Mouse (Mus musculus): ENCODE data around the gene Fam117a. TPM values are rescaled to one million over a fixed set of nuclear protein-coding genes. Genes with fewer than 3 reads are reported as not detected.
A peak's percentile ranks its signal among the peaks of the same experiment; 100 is the strongest.

Gene Fam117a
- polyA plus RNA-seq, 1 experiment from 2014 or later, result 6.0 TPM

- in situ Hi-C loops (cut with MboI; ENCODE audit: low pct_unique_long_range_greater_than_20kb), result no loop called here
- TF ChIP-seq CTCF (IDR thresholded peaks at IDR 0.05), result no peak
- ChIA-PET POLR2A (interaction anchor here (0.6 to 1.0 kb wide), 2 partner anchors 18 to 50 kb away, joined by 3 read pairs; no protein-coding TSS in a partner anchor), CTCF (interaction anchor here (1.2 to 1.4 kb wide), 2 partner anchors 18 to 20 kb away, joined by 3 to 4 read pairs; no protein-coding TSS in a partner anchor)
- DNase-seq (ENCODE audit: low read depth, low spot score) (no peak), ATAC-seq (no peak)
- H3K27me3 ChIP-seq, result no peaks in the 10 kb centered on the region
Measured at GRCm38 (mm10) chr11:95412615-95413014, 75.8 kb downstream of the Fam117a start.

- ChIA-PET POLR2A (interaction anchor here (0.6 to 0.8 kb wide), 2 partner anchors 36 to 99 kb away, joined by 3 read pairs; no protein-coding TSS in a partner anchor), CTCF (interaction anchor here (0.6 to 1.7 kb wide), 7 partner anchors 12 to 107 kb away, joined by 3 to 4 read pairs (median 3); no protein-coding TSS in a partner anchor)
- ATAC-seq, result peak; percentile 47
- in situ Hi-C loops (cut with MboI; ENCODE audit: low pct_unique_long_range_greater_than_20kb), result no loop called here
- DNase-seq (ENCODE audit: low read depth, low spot score), result peak; percentile 61
- H3K27me3 ChIP-seq, result no peaks in the 10 kb centered on the region
- TF ChIP-seq CTCF (IDR thresholded peaks at IDR 0.05), result no peak
Measured at GRCm38 (mm10) chr11:95413641-95414535, 77.1 kb downstream of the Fam117a start, which contains the start of gene Spop. Spop (plus strand) TSS chr11:95414080.

- in situ Hi-C loops (cut with MboI; ENCODE audit: low pct_unique_long_range_greater_than_20kb), result no loop called here
- DNase-seq (ENCODE audit: low read depth, low spot score), result peak; percentile 84
- CTCF ChIA-PET, result interaction anchor here (0.7 to 1.7 kb wide), 6 partner anchors 9 to 106 kb away, joined by 3 read pairs; no protein-coding TSS in a partner anchor
Measured at GRCm38 (mm10) chr11:95414536-95415161, 77.8 kb downstream of the Fam117a start.

GRCm38 (mm10) chr11:95415931-95416330, 79.1 kb downstream of the Fam117a start:
- ChIA-PET CTCF (interaction anchor here (0.7 to 2.2 kb wide), 7 partner anchors 16 to 104 kb away, joined by 3 to 6 read pairs (median 3); no protein-coding TSS in a partner anchor), POLR2A (interaction anchor here (0.7 to 1.7 kb wide), 2 partner anchors 15 to 67 kb away, joined by 7 to 11 read pairs; no protein-coding TSS in a partner anchor)
- no peak for TF ChIP-seq CTCF (IDR thresholded peaks at IDR 0.05)
- in situ Hi-C loops (cut with MboI; ENCODE audit: low pct_unique_long_range_greater_than_20kb), result no loop called here
- H3K27me3 ChIP-seq, result no peaks in the 10 kb centered on the region
- ATAC-seq, result no peak
- no peak for DNase-seq (ENCODE audit: low read depth, low spot score)

More at GRCm38 (mm10) chr11:95414536-95415161, 77.8 kb downstream of the Fam117a start:
- no peak for TF ChIP-seq CTCF (IDR thresholded peaks at IDR 0.05)
- ATAC-seq, result peak; percentile 69
- POLR2A ChIA-PET, result interaction anchor here (0.6 to 1.7 kb wide), 2 partner anchors 16 to 35 kb away, joined by 3 to 7 read pairs; no protein-coding TSS in a partner anchor
- H3K27me3 ChIP-seq, result no peaks in the 10 kb centered on the region

GRCm38 (mm10) chr11:95417341-95417740, 80.5 kb downstream of the Fam117a start:
- ChIA-PET POLR2A (no interaction called here), CTCF (interaction anchor here (1.1 to 2.2 kb wide), 2 partner anchors 13 to 14 kb away, joined by 3 to 6 read pairs; no protein-coding TSS in a partner anchor)
- TF ChIP-seq CTCF (IDR thresholded peaks at IDR 0.05), result no peak
- H3K27me3 ChIP-seq, result no peaks in the 10 kb centered on the region
- in situ Hi-C loops (cut with MboI; ENCODE audit: low pct_unique_long_range_greater_than_20kb), result no loop called here
- no peak for DNase-seq (ENCODE audit: low read depth, low spot score)
- ATAC-seq, result no peak

- POLR2A ChIA-PET, result no interaction called here
- CTCF ChIA-PET, result interaction anchor here (0.6 kb wide), 1 partner anchor 103 kb away, joined by 3 read pairs; no protein-coding TSS in a partner anchor
- no peaks in the 10 kb centered on the region for H3K27me3 ChIP-seq
- ATAC-seq, result no peak
- in situ Hi-C loops (cut with MboI; ENCODE audit: low pct_unique_long_range_greater_than_20kb), result no loop called here
- no peak for TF ChIP-seq CTCF (IDR thresholded peaks at IDR 0.05)
- DNase-seq (ENCODE audit: low read depth, low spot score), result no peak
Measured at GRCm38 (mm10) chr11:95420880-95421435, 84.1 kb downstream of the Fam117a start.

GRCm38 (mm10) chr11:95423505-95423904, 86.7 kb downstream of the Fam117a start:
- DNase-seq (ENCODE audit: low read depth, low spot score) (no peak), ATAC-seq (no peak)
- H3K27me3 ChIP-seq, result no peaks in the 10 kb centered on the region
- POLR2A ChIA-PET, result no interaction called here
- in situ Hi-C loops (cut with MboI; ENCODE audit: low pct_unique_long_range_greater_than_20kb), result no loop called here
- TF ChIP-seq CTCF (IDR thresholded peaks at IDR 0.05), result peak; percentile 56
- CTCF ChIA-PET, result interaction anchor here (0.8 to 1.4 kb wide), 4 partner anchors 9 to 24 kb away, joined by 3 to 4 read pairs (median 3); no protein-coding TSS in a partner anchor

GRCm38 (mm10) chr11:95431344-95431743, 94.5 kb downstream of the Fam117a start:
- in situ Hi-C loops (cut with MboI; ENCODE audit: low pct_unique_long_range_greater_than_20kb), result loop anchor here (5.0 kb wide), 1 partner anchor 34 kb away; no protein-coding TSS in a partner anchor
- ATAC-seq (no peak), DNase-seq (ENCODE audit: low read depth, low spot score) (no peak)
- no peaks in the 10 kb centered on the region for H3K27me3 ChIP-seq
- ChIA-PET CTCF (interaction anchor here (0.9 to 2.0 kb wide), 9 partner anchors 15 to 89 kb away, joined by 3 to 6 read pairs (median 4); partner anchors contain the start of gene Spop), POLR2A (interaction anchor here (1.4 kb wide), 1 partner anchor 16 kb away, joined by 7 read pairs; no protein-coding TSS in a partner anchor)
- TF ChIP-seq CTCF (IDR thresholded peaks at IDR 0.05), result no peak

Other genes starting within 250 kb of the Fam117a start
- gene Dlx3, start 216.9 kb upstream of the Fam117a start, polyA plus RNA-seq (2021), result not detected
- 1.3 TPM for gene Dlx4, start 190.8 kb upstream of the Fam117a start, polyA plus RNA-seq (2021)
- gene Tac4, start 75.5 kb upstream of the Fam117a start, polyA plus RNA-seq (2021), result not detected
- gene Kat7, start 26.8 kb upstream of the Fam117a start, polyA plus RNA-seq (2021), result 52.5 TPM
- 95.9 TPM for gene Slc35b1, start 47.7 kb downstream of the Fam117a start, polyA plus RNA-seq (2021)
- gene Spop, start 77.1 kb downstream of the Fam117a start, polyA plus RNA-seq (2021), result 102 TPM
- gene Nxph3, start 177.6 kb downstream of the Fam117a start, polyA plus RNA-seq (2021), result 0.73 TPM

Data from Patski (cell line).